Comparison of ENCODE assay signal across 25 mouse cellular contexts in the genomic region with DNA sequence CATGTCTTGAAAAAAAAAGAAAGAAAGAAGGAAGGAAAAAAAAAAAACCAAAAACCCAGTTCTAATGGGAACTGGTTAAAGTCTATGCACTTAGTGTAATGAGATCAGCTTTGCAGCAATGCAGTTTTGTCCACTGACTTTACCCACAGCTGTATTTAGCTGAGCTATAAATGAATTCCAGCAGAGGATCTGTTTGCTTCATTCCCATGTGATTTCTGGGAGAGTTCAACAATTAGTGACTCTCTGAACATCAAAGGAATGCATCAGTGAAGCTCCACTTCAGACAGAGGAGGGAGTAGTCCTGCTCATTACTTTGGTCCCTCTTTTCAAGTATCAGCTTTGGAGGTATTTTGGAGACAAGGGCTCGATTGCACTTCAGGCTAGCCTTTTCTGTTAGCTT. TPM values are rescaled to one million over a fixed set of nuclear protein-coding genes. Genes with fewer than 3 reads are reported as not detected.
DNase-seq lines count a peak whose midpoint lies in the region; ATAC-seq and TF ChIP-seq lines count a peak whose summit lies in the region.
"Had no signal": no experiment of that assay in that cellular context is flagged by ENCODE, and none has a peak within 500 bp of the region (broad histone marks: within the 10 kb centered on the region; RNA-seq: fewer than 3 reads in every experiment).

No protein-coding gene starts in this region.

- no peak for DNase-seq in heart, adult 18-20 months
- DNase-seq in Muller cell, postnatal 12 days (ENCODE audit: inconsistent ontology term) = peak; percentile 62
- DNase-seq: adrenal gland, adult 8-10 months; adrenal gland, postnatal 25 days; cerebellum, adult 11 months; cerebellum, adult 2 months; cerebellum, adult 9-11 months; cerebellum, postnatal 25 days; gastrocnemius, postnatal 10 days; heart, adult 2 months; kidney, adult 18-20 months had no signal

- peaks cover 23% of the 10 kb centered on the region for H3K36me3 ChIP-seq in heart, embryonic 13.5 days
- H3K36me3 ChIP-seq in myocyte (ENCODE audit: control insufficient read depth, insufficient read depth) = no peaks in the 10 kb centered on the region

- no peak overlapping the region for H3K4me3 ChIP-seq in heart, embryonic 13.5 days
- no peak overlapping the region for H3K4me3 ChIP-seq in bone marrow macrophage, adult 2 months (ENCODE audit: insufficient read depth, low read length)
- H3K4me3 ChIP-seq in myocyte = no peak overlapping the region
- H3K4me3 ChIP-seq: forebrain, embryonic 15.5 days; heart, adult 2 months; heart, embryonic 10.5 days had no signal

- no peak for TF ChIP-seq CTCF in bone marrow macrophage, adult 2 months (IDR thresholded peaks at IDR 0.05; ENCODE audit: low read depth, low read length)

- no peak overlapping the region for H3K9ac ChIP-seq in heart, embryonic 13.5 days
- H3K9ac ChIP-seq: forebrain, embryonic 15.5 days; hindbrain, embryonic 14.5 days had no signal

- H3K27me3 ChIP-seq in heart, embryonic 13.5 days (replicated peaks) = no peaks in the 10 kb centered on the region
- H3K27me3 ChIP-seq in myocyte (ENCODE audit: control insufficient read depth, insufficient read depth, insufficient read length) = no peaks in the 10 kb centered on the region
- H3K27me3 ChIP-seq: forebrain, embryonic 15.5 days had no signal

- no peak overlapping the region for H3K4me2 ChIP-seq in heart, embryonic 13.5 days
- H3K4me2 ChIP-seq in myocyte (ENCODE audit: low read depth) = peak overlapping the region; percentile 13
- H3K4me2 ChIP-seq: forebrain, embryonic 15.5 days; hindbrain, embryonic 14.5 days had no signal

- no peak overlapping the region for H3ac ChIP-seq in myocyte (ENCODE audit: control insufficient read depth, insufficient read length)

- no peaks in the 10 kb centered on the region for H3K9me3 ChIP-seq in heart, embryonic 13.5 days
- H3K9me3 ChIP-seq: forebrain, embryonic 15.5 days; heart, embryonic 10.5 days had no signal

- H3K4me1 ChIP-seq in heart, embryonic 13.5 days = peaks cover 63% of the 10 kb centered on the region
- H3K4me1 ChIP-seq in bone marrow macrophage, adult 2 months (ENCODE audit: control insufficient read depth, insufficient read depth, low read length) = peaks cover 48% of the 10 kb centered on the region

- peaks cover 66% of the 10 kb centered on the region for H3K79me2 ChIP-seq in myocyte (ENCODE audit: control insufficient read depth, insufficient read depth)

- no peak for TF ChIP-seq POLR2A in bone marrow macrophage, adult 2 months (IDR thresholded peaks at IDR 0.05; ENCODE audit: borderline replicate concordance, low read depth, low read length)
- TF ChIP-seq POLR2A in myocyte (IDR thresholded peaks at IDR 0.05; ENCODE audit: insufficient read length, low read depth) = no peak

- WGBS in heart, embryonic 13.5 days = 78% methylated on average over 1 of the region's 1 CpGs

- peak overlapping the region; percentile 12; the same call in 1 of the 2 replicates for H3K27ac ChIP-seq in heart, embryonic 13.5 days (replicated peaks)
- peak overlapping the region; percentile 33; the same call in 1 of the 2 replicates for H3K27ac ChIP-seq in bone marrow macrophage, adult 2 months (ENCODE audit: insufficient read depth, low read depth, low read length)
- H3K27ac ChIP-seq: forebrain, embryonic 15.5 days; heart, adult 2 months; heart, embryonic 10.5 days; hindbrain, embryonic 14.5 days; hindbrain, postnatal 0 days had no signal

- ATAC-seq in heart, embryonic 13.5 days (ENCODE audit: extremely low read depth, insufficient number of reproducible peaks, low FRiP score, low TSS enrichment) = no peak
- ATAC-seq in erythroid progenitor cell, adult 5-6 weeks (replicated peaks; ENCODE audit: low FRiP score, poor library complexity, severe bottlenecking) = no peak
- ATAC-seq: activated CD4-positive, CD25-positive, alpha-beta regulatory T cell, adult 4 months; CD4-positive, CD25-positive, alpha-beta regulatory T cell, adult 4 months; forebrain, embryonic 15.5 days; hindbrain, postnatal 0 days; inflammation-experienced regulatory T-cells, adult 6 months; intestine, embryonic 16.5 days had no signal

TF ChIP-seq in myocyte, 11 proteins besides CTCF, POLR2A, EP300 and RAD21:
- no peak for TF ChIP-seq E2F4 (IDR thresholded peaks at IDR 0.05; ENCODE audit: insufficient read depth)
- TF ChIP-seq SRF (IDR thresholded peaks at IDR 0.05; ENCODE audit: control insufficient read depth, insufficient read length, low read depth) = no peak
- no peak for TF ChIP-seq MAX (IDR thresholded peaks at IDR 0.05; ENCODE audit: low read depth)
- no peak for TF ChIP-seq TCF3 (IDR thresholded peaks at IDR 0.05; ENCODE audit: insufficient read length, low read depth)
- TF ChIP-seq MYOD1 (IDR thresholded peaks at IDR 0.05; ENCODE audit: control insufficient read depth in 1 of 3, insufficient read length in 2 of 3, low read depth in 2 of 3) = no peak
- TF ChIP-seq CEBPB (IDR thresholded peaks at IDR 0.05; ENCODE audit: insufficient read depth, poor library complexity, severe bottlenecking) = no peak
- no peak for TF ChIP-seq REST (IDR thresholded peaks at IDR 0.05; ENCODE audit: insufficient read depth, insufficient read length)
- TF ChIP-seq USF1 (IDR thresholded peaks at IDR 0.05; ENCODE audit: low read depth) = no peak
- no peak for TF ChIP-seq POLR2AphosphoS2 (IDR thresholded peaks at IDR 0.05; ENCODE audit: insufficient read length, low read depth)
- no peak for TF ChIP-seq TCF12 (IDR thresholded peaks at IDR 0.05; ENCODE audit: insufficient read depth, poor library complexity, severe bottlenecking)
- no peak for TF ChIP-seq MYOG (IDR thresholded peaks at IDR 0.05; ENCODE audit: control insufficient read depth in 1 of 3, insufficient read depth in 1 of 3, insufficient read length in 2 of 3, low read depth in 2 of 3)
TF ChIP-seq in myocyte: peak in this region for 0.

RNA-seq across cellular contexts. Expression of a gene that starts 4.7 kb away (rescaled TPM):
- 4.2 and 5.0 TPM in 2 replicates for polyA plus RNA-seq in heart, embryonic 13.5 days (2015; fragmentation: Nextera tagmentation; extraction: Ambion mirVana)
- 1 to 10 TPM; 3.0 to 3.1 TPM for total RNA-seq in heart, adult 18-20 months (2021)
- 5.5 and 6.0 TPM in 2 replicates for polyA plus RNA-seq in bone marrow macrophage, adult 2 months (2012; ENCODE audit: insufficient read depth, insufficient read length, missing spikeins)
- polyA plus RNA-seq in myocyte (2012; fragmentation: generic; extraction: Trizol) = 3.0 TPM
- 4.0 TPM in 1 of 2 replicates, not detected in the other for total RNA-seq in erythroid progenitor cell, adult 5-6 weeks (2015; ENCODE audit: low replicate concordance)
- 0.23 and 2.1 TPM in 2 replicates for total RNA-seq in erythroid progenitor cell, adult 5-6 weeks (2017; ENCODE audit: low replicate concordance)

RNA-seq across cellular contexts. Expression of a gene that starts 5.7 kb away (rescaled TPM):
- 10.7 and 10.9 TPM in 2 replicates for polyA plus RNA-seq in heart, embryonic 13.5 days (2015; fragmentation: Nextera tagmentation; extraction: Ambion mirVana)
- 10 to 100 TPM in 1 of 2 experiments, 1 to 10 TPM in 1; 8.4 to 11.5 TPM for total RNA-seq in heart, adult 18-20 months (2021)
- 4.8 and 6.9 TPM in 2 replicates for polyA plus RNA-seq in bone marrow macrophage, adult 2 months (2012; ENCODE audit: insufficient read depth, insufficient read length, missing spikeins)
- polyA plus RNA-seq in myocyte (2012; fragmentation: generic; extraction: Trizol) = 9.5 TPM
- 5.4 and 7.2 TPM in 2 replicates for total RNA-seq in erythroid progenitor cell, adult 5-6 weeks (2015; ENCODE audit: low replicate concordance)
- total RNA-seq in erythroid progenitor cell, adult 5-6 weeks (2017; ENCODE audit: low replicate concordance) = 14.8 and 19.0 TPM in 2 replicates

RNA-seq across cellular contexts. Expression of a gene that starts 49.8 kb away (rescaled TPM):
- polyA plus RNA-seq in heart, embryonic 13.5 days (2015; fragmentation: Nextera tagmentation; extraction: Ambion mirVana) = 35.3 and 36.1 TPM in 2 replicates
- total RNA-seq in heart, adult 18-20 months (2021) = 10 to 100 TPM; 60.2 to 68.5 TPM
- polyA plus RNA-seq in bone marrow macrophage, adult 2 months (2012; ENCODE audit: insufficient read depth, insufficient read length, missing spikeins) = 7.4 and 7.9 TPM in 2 replicates
- 50.6 TPM for polyA plus RNA-seq in myocyte (2012; fragmentation: generic; extraction: Trizol)
- 0.42 and 0.72 TPM in 2 replicates for total RNA-seq in erythroid progenitor cell, adult 5-6 weeks (2015; ENCODE audit: low replicate concordance)
- 0.51 TPM in 1 of 2 replicates, not detected in the other for total RNA-seq in erythroid progenitor cell, adult 5-6 weeks (2017; ENCODE audit: low replicate concordance)

RNA-seq across cellular contexts. Expression of a gene that starts 57.5 kb away (rescaled TPM):
- 0.91 and 0.98 TPM in 2 replicates for polyA plus RNA-seq in heart, embryonic 13.5 days (2015; fragmentation: Nextera tagmentation; extraction: Ambion mirVana)
- total RNA-seq in heart, adult 18-20 months (2021) = 1 to 10 TPM; 4.8 to 5.6 TPM
- 2.1 and 2.4 TPM in 2 replicates for polyA plus RNA-seq in bone marrow macrophage, adult 2 months (2012; ENCODE audit: insufficient read depth, insufficient read length, missing spikeins)
- polyA plus RNA-seq in myocyte (2012; fragmentation: generic; extraction: Trizol) = 0.02 TPM
- total RNA-seq in erythroid progenitor cell, adult 5-6 weeks (2015; ENCODE audit: low replicate concordance) = 1,234 and 1,375 TPM in 2 replicates
- total RNA-seq in erythroid progenitor cell, adult 5-6 weeks (2017; ENCODE audit: low replicate concordance) = 165 and 167 TPM in 2 replicates
- total RNA-seq: MEL had no signal
- polyA plus RNA-seq: activated CD4-positive, CD25-positive, alpha-beta regulatory T cell, adult 4 months; C2C12; CD4-positive, CD25-positive, alpha-beta regulatory T cell, adult 4 months; heart, embryonic 10.5 days had no signal
